7 mouse cellular contexts compared by ENCODE assay signal in the genomic region with DNA sequence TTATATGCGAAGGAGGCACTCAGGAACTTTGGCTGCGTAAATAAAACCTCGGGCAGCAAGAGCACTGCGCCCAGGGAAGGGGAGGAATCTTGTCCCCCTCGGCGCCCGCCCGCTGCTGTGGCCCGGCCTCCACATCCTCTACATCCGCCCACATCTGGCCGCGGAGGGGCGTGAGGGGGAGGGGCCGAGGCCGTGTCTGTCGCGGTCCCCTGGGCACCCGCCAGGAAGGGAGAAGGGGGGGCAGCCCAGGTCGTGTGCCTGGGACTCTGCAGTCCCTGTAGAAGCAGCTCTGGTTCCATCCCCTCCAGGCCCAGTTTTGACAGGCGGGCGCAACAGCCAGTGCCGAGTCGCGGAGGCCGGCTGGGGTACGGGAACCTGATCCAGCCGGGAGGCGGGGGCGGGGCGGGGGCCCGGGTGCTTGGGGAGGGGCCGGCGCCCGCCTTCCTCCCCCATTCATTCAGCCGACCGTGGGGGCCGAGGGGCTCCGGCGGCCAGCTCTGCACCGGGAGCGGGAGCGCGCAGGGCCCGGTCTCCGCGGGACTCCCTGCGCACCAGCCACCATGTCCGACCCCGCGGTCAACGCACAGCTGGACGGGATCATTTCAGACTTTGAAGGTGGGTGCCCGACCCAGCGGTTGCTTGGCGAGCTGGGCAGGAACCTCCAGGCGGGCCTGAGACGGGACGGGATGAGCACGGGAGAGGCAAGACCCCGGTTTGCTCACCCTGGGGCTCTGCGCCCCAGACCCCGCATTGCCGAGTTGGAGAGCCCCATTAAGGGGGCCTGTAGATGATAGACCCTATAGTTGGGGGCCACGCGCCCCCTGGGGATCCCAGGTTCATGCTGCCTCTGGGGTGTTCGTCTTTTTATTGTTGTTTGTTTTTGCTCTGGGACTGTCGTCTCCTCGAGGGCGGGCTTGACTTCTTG.
DNase-seq lines count a peak whose midpoint lies in the region; ATAC-seq lines count a peak whose summit lies in the region.

No protein-coding gene starts in this region.

- no peaks in the 10 kb centered on the region for H3K36me3 ChIP-seq in embryonic facial prominence, embryonic 11.5 days (replicated peaks; ENCODE audit: control insufficient read depth, insufficient read depth, low read depth, low read length)
- peaks cover 4% of the 10 kb centered on the region; the same call in 1 of the 2 replicates for H3K36me3 ChIP-seq in heart, embryonic 10.5 days
- H3K36me3 ChIP-seq in liver, embryonic 12.5 days, result no peaks in the 10 kb centered on the region
- H3K36me3 ChIP-seq in splenic B cell, adult 2 months (ENCODE audit: control insufficient read depth, insufficient read depth, low read length, poor library complexity, severe bottlenecking), result no peaks in the 10 kb centered on the region

- peak overlapping the region; percentile 92 for H3K4me3 ChIP-seq in embryonic facial prominence, embryonic 11.5 days (ENCODE audit: low read depth, low read length)
- peak overlapping the region; percentile 69 for H3K4me3 ChIP-seq in heart, embryonic 10.5 days
- peak overlapping the region; percentile 59 for H3K4me3 ChIP-seq in liver, embryonic 12.5 days

- peak overlapping the region; percentile 92 for H3K27ac ChIP-seq in embryonic facial prominence, embryonic 11.5 days (replicated peaks; ENCODE audit: low read depth, low read length)
- peak overlapping the region; percentile 87 for H3K27ac ChIP-seq in heart, embryonic 10.5 days
- peak overlapping the region; percentile 45 for H3K27ac ChIP-seq in liver, embryonic 12.5 days

- DNase-seq in ZHBTc4 (ENCODE audit: low read depth, low spot score), result peak; percentile 69
- DNase-seq in embryonic facial prominence, embryonic 11.5 days (ENCODE audit: low spot score), result peak; percentile 92
- DNase-seq in heart, embryonic 10.5 days (ENCODE audit: low spot score), result peak; percentile 92
- peak; percentile 89 to 92 for DNase-seq in kidney, adult 8-10 months
- DNase-seq in naive thymus-derived CD4-positive, alpha-beta T cell, adult 2 months (ENCODE audit: low read depth), result peak; percentile 78
- peak; percentile 81 for DNase-seq in splenic B cell, adult 2 months (ENCODE audit: low read depth, low spot score)

- peak overlapping the region; percentile 92 for H3K9ac ChIP-seq in embryonic facial prominence, embryonic 11.5 days (replicated peaks; ENCODE audit: low read length)
- H3K9ac ChIP-seq in liver, embryonic 12.5 days, result peak overlapping the region; percentile 45

- ATAC-seq in embryonic facial prominence, embryonic 11.5 days (replicated peaks; ENCODE audit: insufficient number of reproducible peaks, low FRiP score, low TSS enrichment, low read depth), result peak; percentile 93
- peak; percentile 65 for ATAC-seq in liver, embryonic 12.5 days

- H3K4me1 ChIP-seq in embryonic facial prominence, embryonic 11.5 days (ENCODE audit: control insufficient read depth, insufficient read depth, low read length), result peaks cover 13% of the 10 kb centered on the region
- H3K4me1 ChIP-seq in heart, embryonic 10.5 days, result peaks cover 87% of the 10 kb centered on the region
- H3K4me1 ChIP-seq in liver, embryonic 12.5 days, result peaks cover 62% of the 10 kb centered on the region

- H3K9me3 ChIP-seq in embryonic facial prominence, embryonic 11.5 days (replicated peaks; ENCODE audit: control insufficient read depth, low read length), result no peaks in the 10 kb centered on the region
- no peaks in the 10 kb centered on the region for H3K9me3 ChIP-seq in heart, embryonic 10.5 days
- no peaks in the 10 kb centered on the region for H3K9me3 ChIP-seq in liver, embryonic 12.5 days (replicated peaks)

- no peaks in the 10 kb centered on the region for H3K27me3 ChIP-seq in embryonic facial prominence, embryonic 11.5 days (ENCODE audit: control insufficient read depth, insufficient read depth, low read length)
- peaks cover 26% of the 10 kb centered on the region; the same call in 1 of the 2 replicates for H3K27me3 ChIP-seq in heart, embryonic 10.5 days (ENCODE audit: insufficient read depth, poor library complexity, severe bottlenecking)
- peaks cover 52% of the 10 kb centered on the region for H3K27me3 ChIP-seq in liver, embryonic 12.5 days (replicated peaks)
- H3K27me3 ChIP-seq in splenic B cell, adult 2 months (ENCODE audit: control insufficient read depth, insufficient read depth, low read length, poor library complexity, severe bottlenecking), result no peaks in the 10 kb centered on the region

- WGBS in embryonic facial prominence, embryonic 11.5 days, result under 1% methylated on average over 60 of the region's 69 CpGs
- WGBS in heart, embryonic 10.5 days, result 0% methylated on average over 69 of the region's 69 CpGs
- under 1% methylated on average over 67 of the region's 69 CpGs for WGBS in liver, embryonic 12.5 days (ENCODE audit: insufficient replicate concordance)

- H3K4me2 ChIP-seq in embryonic facial prominence, embryonic 11.5 days (ENCODE audit: low read depth, low read length), result peak overlapping the region; percentile 61
- H3K4me2 ChIP-seq in liver, embryonic 12.5 days, result peak overlapping the region; percentile 60

Comparison
In these comparisons a context has a peak if more than half of its experiments do, and no peak if none do; other contexts are left out.
1. Peak in every context shown above with its lines: DNase-seq, ATAC-seq, H3K4me3 ChIP-seq and H3K27ac ChIP-seq.